Mouse (Mus musculus) left cerebral cortex, adult 18-20 months (tissue): Measurements from ENCODE around the gene Tcam1. TPM values are rescaled to one million over a fixed set of nuclear protein-coding genes. Genes with fewer than 3 reads are reported as not detected.

Experiments used
- DNase-seq, 2 experiments: peaks; one replicate each; pipeline ENCODE4 v3.0.0; 2021 to 2022; ENCODE audit warnings: low spot score in 2 of 2, mixed read lengths in 1 of 2
- total RNA-seq, 2 experiments: library from RNA; stranded (reverse); gene quantifications; 2 replicates each; pipeline ENCODE4 v1.2.3; 2021

The Tcam1 gene
- total RNA-seq, 2 experiments from 2014 or later: 0.12 TPM; not detected in 1

DNA sequence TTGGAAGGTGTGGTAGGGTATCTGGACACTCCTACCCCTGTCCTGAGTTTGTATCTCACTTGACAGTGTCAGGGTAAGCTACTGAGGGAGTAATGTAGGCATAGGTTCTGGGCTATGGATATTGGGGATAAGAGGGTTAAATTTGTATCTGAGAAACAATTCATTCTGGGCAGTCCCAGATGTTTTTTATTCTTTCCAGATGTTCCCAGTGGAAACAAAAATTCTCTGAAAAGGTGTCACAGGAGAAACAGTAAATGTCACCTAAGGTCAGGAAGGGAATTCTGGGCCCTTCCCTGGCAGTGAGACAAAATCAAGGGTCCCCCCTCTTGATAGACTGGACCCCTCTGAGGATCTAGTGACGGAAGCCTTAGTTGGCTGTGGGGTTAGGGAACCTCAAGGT is 39.9 kb downstream of the Tcam1 start:
- DNase-seq: no peak

DNA sequence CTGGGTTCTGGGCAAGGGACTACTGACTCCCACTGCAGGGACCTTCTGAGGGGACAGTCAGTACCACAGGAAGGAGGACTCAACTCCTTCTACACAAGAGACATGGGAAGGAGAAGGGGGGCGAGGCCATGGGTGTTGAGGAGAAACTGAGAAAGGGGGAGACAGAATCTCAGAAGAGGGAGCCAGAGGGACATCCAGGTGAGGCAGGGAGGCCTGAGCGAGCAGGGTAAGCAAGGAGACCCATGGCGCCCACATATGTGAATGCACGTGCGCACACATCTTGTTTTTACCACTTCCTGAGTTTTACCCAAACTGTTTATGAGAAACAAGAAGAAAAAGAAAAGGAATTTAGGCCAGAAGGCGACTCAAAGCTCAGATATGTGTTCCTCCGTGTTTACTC is 41.3 kb downstream of the Tcam1 start:
- DNase-seq: no peak

DNA sequence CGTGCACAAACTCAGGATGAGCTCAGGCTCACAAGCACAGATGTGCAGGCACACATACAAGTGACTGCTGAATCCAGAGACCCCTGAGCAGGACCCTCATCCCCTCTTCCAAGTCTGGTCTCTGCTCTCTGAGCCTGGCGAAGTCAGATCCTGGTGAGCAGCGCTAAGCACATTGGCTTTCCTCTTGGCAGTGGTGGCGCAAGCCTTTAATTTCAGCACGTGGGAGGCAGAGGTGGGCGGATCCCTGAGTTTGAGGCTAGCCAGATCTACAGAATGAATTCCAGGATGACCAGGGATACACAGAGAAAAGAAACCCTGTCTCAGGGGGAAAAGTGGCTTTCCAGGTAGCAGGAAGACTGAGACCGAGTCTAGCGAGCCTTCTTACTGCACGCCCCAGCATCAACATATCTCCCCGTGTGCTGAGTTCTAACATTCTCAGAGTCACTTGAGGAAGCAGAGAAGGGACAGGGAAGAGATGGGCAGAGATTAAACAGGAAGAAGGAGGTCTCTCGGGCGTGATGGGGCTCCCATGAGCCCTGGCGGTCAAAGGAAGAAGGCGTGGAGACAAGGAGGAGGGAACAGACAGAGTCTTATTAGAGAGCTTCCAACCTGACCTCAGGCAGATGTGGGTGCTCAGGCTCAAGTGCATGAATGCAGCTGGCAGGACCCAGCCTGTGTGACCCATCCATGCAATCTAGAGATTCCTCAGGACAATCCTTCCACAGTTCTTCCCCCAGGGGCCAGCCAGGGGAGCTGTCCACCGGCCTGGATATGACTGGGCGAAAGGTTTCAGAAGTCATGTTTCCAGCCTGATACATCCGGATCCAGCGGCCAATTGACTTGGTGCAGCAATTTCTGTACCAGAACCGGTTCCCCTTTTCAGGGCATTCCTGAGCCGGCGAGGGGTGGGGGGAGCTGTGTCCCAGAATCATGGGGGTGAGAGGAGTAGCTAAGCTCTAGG is 42.2 kb downstream of the Tcam1 start:
- DNase-seq: peak; percentile 25 to 49

- no peak for DNase-seq
These were observed 48.4 kb downstream of the Tcam1 start for GRCm38 (mm10) chr11:106324858-106325257.

- DNase-seq: peak; percentile 62 to 72
These were observed 49.2 kb downstream of the Tcam1 start for GRCm38 (mm10) chr11:106325566-106326206.

DNA sequence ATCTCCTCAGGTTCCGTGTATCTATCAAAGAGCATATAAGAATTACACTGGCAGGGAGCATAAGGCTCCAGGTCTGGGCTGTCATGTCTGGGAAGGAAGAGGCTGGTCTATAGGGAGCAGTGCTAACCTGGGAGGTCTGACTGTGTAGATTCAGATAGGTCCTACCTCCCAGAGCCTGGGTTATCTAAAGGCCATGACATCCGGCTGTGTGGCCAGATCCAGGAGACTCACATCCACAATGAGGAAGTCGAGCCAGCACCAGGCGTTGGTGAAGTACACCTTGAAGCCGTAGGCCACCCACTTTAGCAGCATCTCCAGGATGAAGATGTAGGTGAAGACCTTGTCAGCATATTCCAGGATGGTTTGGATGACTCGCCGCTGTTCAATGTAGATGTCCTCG is 50.0 kb downstream of the Tcam1 start:
- DNase-seq: no peak

- no peak for DNase-seq
These were observed 52.0 kb downstream of the Tcam1 start for GRCm38 (mm10) chr11:106328521-106328920.

GRCm38 (mm10) chr11:106329128-106329527 is 52.7 kb downstream of the Tcam1 start:
- DNase-seq: no peak

DNA sequence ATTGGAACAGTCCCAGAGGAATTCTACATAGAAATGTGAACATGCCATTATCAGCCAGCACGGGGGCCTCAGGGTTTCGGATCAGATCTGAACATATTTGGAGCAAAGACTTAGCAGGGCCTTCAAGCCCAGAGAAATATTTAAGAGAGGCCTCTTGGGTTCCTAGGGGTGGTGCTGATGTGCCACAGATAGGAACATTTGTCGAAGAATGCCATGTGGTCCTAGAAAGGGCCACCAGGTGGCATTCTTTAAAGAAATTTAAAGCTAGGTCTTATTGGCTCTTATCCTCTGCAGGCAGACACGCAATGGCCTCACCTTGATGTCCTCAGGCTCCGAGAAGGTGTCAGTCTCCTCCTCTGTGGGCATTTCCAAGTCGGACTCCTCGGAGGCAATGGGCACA is 53.2 kb downstream of the Tcam1 start:
- no peak for DNase-seq

GRCm38 (mm10) chr11:106332458-106332857 is 56.0 kb downstream of the Tcam1 start:
- DNase-seq: no peak

GRCm38 (mm10) chr11:106334066-106334465 is 57.6 kb downstream of the Tcam1 start:
- DNase-seq: no peak

GRCm38 (mm10) chr11:106338029-106338428 is 61.6 kb downstream of the Tcam1 start:
- no peak for DNase-seq

Other genes starting within 250 kb of the Tcam1 start
- gene Dcaf7, start 239.8 kb upstream of the Tcam1 start, total RNA-seq: 100 to 1,000 TPM; 128 to 138 TPM
- gene Taco1, start 210.6 kb upstream of the Tcam1 start, total RNA-seq: 10 to 100 TPM; 17.9 to 19.7 TPM
- 10 to 100 TPM; 30.7 to 31.0 TPM for gene Map3k3, start 192.1 kb upstream of the Tcam1 start, total RNA-seq
- gene Gm10840, start 115.8 kb upstream of the Tcam1 start, total RNA-seq: 1 to 10 TPM in 1 of 2 experiments, not detected in 1; 1.6 TPM
- gene Limd2, start 115.8 kb upstream of the Tcam1 start, total RNA-seq: 10 to 100 TPM; 94.9 to 97.0 TPM
- gene Strada, start 74.5 kb upstream of the Tcam1 start, total RNA-seq: 10 to 100 TPM; 24.8 to 29.8 TPM
- gene Ccdc47, start 60.3 kb upstream of the Tcam1 start, total RNA-seq: 10 to 100 TPM; 84.2 to 91.5 TPM
- 10 to 100 TPM; 64.4 to 68.0 TPM for gene Ddx42, start 59.7 kb upstream of the Tcam1 start, total RNA-seq
- gene Ftsj3, start 20.6 kb upstream of the Tcam1 start, total RNA-seq: 10 to 100 TPM; 25.9 to 26.9 TPM
- 100 to 1,000 TPM; 211 to 215 TPM for gene Psmc5, start 20.5 kb upstream of the Tcam1 start, total RNA-seq
- 10 to 100 TPM; 16.6 to 16.9 TPM for gene Smarcd2, start 3.7 kb upstream of the Tcam1 start, total RNA-seq
- not detected for gene Gh, start 25.2 kb downstream of the Tcam1 start, total RNA-seq
- gene Cd79b, start 38.1 kb downstream of the Tcam1 start, total RNA-seq: not detected
- gene Scn4a, start 76.6 kb downstream of the Tcam1 start, total RNA-seq: not detected
- not detected for gene Prr29, start 88.8 kb downstream of the Tcam1 start, total RNA-seq
- gene Icam2, start 111.4 kb downstream of the Tcam1 start, total RNA-seq: 1 to 10 TPM; 2.9 to 5.7 TPM
- gene Ern1, start 211.2 kb downstream of the Tcam1 start, total RNA-seq: 1 to 10 TPM; 9.2 to 9.3 TPM